Comparison of ENCODE assay signal across 10 mouse cellular contexts in genomic region chr13:43582961-43583360, GRCm38 (mm10). TPM values are rescaled to one million over a fixed set of nuclear protein-coding genes. Genes with fewer than 3 reads are reported as not detected.
DNase-seq lines count a peak whose midpoint lies in the region; ATAC-seq lines count a peak whose summit lies in the region.
"Had no signal": no experiment of that assay in that cellular context is flagged by ENCODE, and none has a peak within 500 bp of the region (broad histone marks: within the 10 kb centered on the region; RNA-seq: fewer than 3 reads in every experiment).

No protein-coding gene starts in this region.

- peak; percentile 30 for DNase-seq in neural tube, embryonic 11.5 days (ENCODE audit: low spot score)
- no peak for DNase-seq in neural tube, embryonic 10.5 days (ENCODE audit: extremely low spot score, low spot score)
- no peak for DNase-seq in forebrain, embryonic 11.5 days (ENCODE audit: low spot score)
- no peak for DNase-seq in limb, embryonic 10.5 days (ENCODE audit: low spot score)
- no peak for DNase-seq in Muller cell, postnatal 12 days (ENCODE audit: inconsistent ontology term)
- no peak for DNase-seq in left cerebral cortex, adult 18-20 months (ENCODE audit: low spot score in 2 of 2)
- DNase-seq in gastrocnemius, postnatal 25 days: no peak
- DNase-seq: gastrocnemius, adult 2 months had no signal

- H3K9me3 ChIP-seq in neural tube, embryonic 11.5 days (ENCODE audit: control insufficient read depth, low read length): no peaks in the 10 kb centered on the region
- H3K9me3 ChIP-seq in forebrain, embryonic 11.5 days (ENCODE audit: control insufficient read depth, low read length): no peaks in the 10 kb centered on the region
- H3K9me3 ChIP-seq in limb, embryonic 10.5 days (replicated peaks): no peaks in the 10 kb centered on the region

- H3K4me1 ChIP-seq in neural tube, embryonic 11.5 days (ENCODE audit: control insufficient read depth, insufficient read depth, low read length): no peaks in the 10 kb centered on the region
- no peaks in the 10 kb centered on the region; the same call in 1 of the 2 replicates for H3K4me1 ChIP-seq in forebrain, embryonic 11.5 days (replicated peaks; ENCODE audit: control insufficient read depth, insufficient read depth, low read length)
- H3K4me1 ChIP-seq in limb, embryonic 10.5 days: peaks cover 17% of the 10 kb centered on the region

- H3K36me3 ChIP-seq in neural tube, embryonic 11.5 days (ENCODE audit: control insufficient read depth, insufficient read depth, low read length): no peaks in the 10 kb centered on the region
- no peaks in the 10 kb centered on the region for H3K36me3 ChIP-seq in forebrain, embryonic 11.5 days (ENCODE audit: control insufficient read depth, insufficient read depth, low read length)
- no peaks in the 10 kb centered on the region for H3K36me3 ChIP-seq in limb, embryonic 10.5 days

- H3K27ac ChIP-seq in neural tube, embryonic 11.5 days (ENCODE audit: low read depth, low read length): no peak overlapping the region
- H3K27ac ChIP-seq in forebrain, embryonic 11.5 days (ENCODE audit: low read depth, low read length): no peak overlapping the region
- H3K27ac ChIP-seq in limb, embryonic 10.5 days: peak overlapping the region; percentile 40; the same call in 1 of the 2 replicates
- H3K27ac ChIP-seq: gastrocnemius, adult 2 months; kidney, postnatal 0 days; liver, embryonic 14.5 days had no signal

- peak overlapping the region; percentile 14; the same call in 1 of the 2 replicates for H3K4me2 ChIP-seq in neural tube, embryonic 11.5 days (ENCODE audit: low read depth)
- H3K4me2 ChIP-seq in forebrain, embryonic 11.5 days (ENCODE audit: low read depth, low read length, severe bottlenecking): 0 out of 2 replicates have a peak overlapping the region, but pooled peaks have one; percentile 13

- whole genome bisulfite sequencing in neural tube, embryonic 11.5 days: 38% methylated on average over 16 of the region's 16 CpGs
- WGBS in forebrain, embryonic 11.5 days: 37% methylated on average over 16 of the region's 16 CpGs
- 45% methylated on average over 16 of the region's 16 CpGs for WGBS in limb, embryonic 10.5 days

- no peak overlapping the region for H3K9ac ChIP-seq in neural tube, embryonic 11.5 days (ENCODE audit: low read length)
- H3K9ac ChIP-seq in forebrain, embryonic 11.5 days (ENCODE audit: low read length): peak overlapping the region; percentile 33; the same call in 1 of the 2 replicates
- H3K9ac ChIP-seq: liver, embryonic 14.5 days had no signal

- ATAC-seq in neural tube, embryonic 11.5 days (ENCODE audit: insufficient read depth, low FRiP score, low TSS enrichment): no peak
- ATAC-seq in forebrain, embryonic 11.5 days (replicated peaks; ENCODE audit: low FRiP score): no peak

- H3K4me3 ChIP-seq in neural tube, embryonic 11.5 days (ENCODE audit: low read depth, low read length): no peak overlapping the region
- H3K4me3 ChIP-seq in forebrain, embryonic 11.5 days (ENCODE audit: low read depth, low read length): no peak overlapping the region
- 0 out of 2 replicates have a peak overlapping the region, but pooled peaks have one; percentile 15 for H3K4me3 ChIP-seq in limb, embryonic 10.5 days
- H3K4me3 ChIP-seq: gastrocnemius, adult 2 months had no signal

- H3K27me3 ChIP-seq in neural tube, embryonic 11.5 days (ENCODE audit: control insufficient read depth, insufficient read depth, low read length): no peaks in the 10 kb centered on the region
- no peaks in the 10 kb centered on the region for H3K27me3 ChIP-seq in forebrain, embryonic 11.5 days (ENCODE audit: control insufficient read depth, insufficient read depth, low read length)
- H3K27me3 ChIP-seq in limb, embryonic 10.5 days (ENCODE audit: low read depth, poor library complexity, severe bottlenecking): no peaks in the 10 kb centered on the region

RNA-seq across cellular contexts. Expression of gene Mcur1, which starts 23.0 kb away (rescaled TPM):
- polyA plus RNA-seq in neural tube, embryonic 11.5 days (2014; fragmentation: Nextera tagmentation; extraction: Ambion mirVana): 10.5 and 14.7 TPM in 2 replicates
- 12.2 and 12.9 TPM in 2 replicates for polyA plus RNA-seq in forebrain, embryonic 11.5 days (2014; fragmentation: Nextera tagmentation; extraction: Ambion mirVana)
- 10.6 and 12.1 TPM in 2 replicates for polyA plus RNA-seq in limb, embryonic 10.5 days (2016; fragmentation: Nextera tagmentation; extraction: Ambion mirVana)
- 10 to 100 TPM; 17.1 to 17.9 TPM for total RNA-seq in left cerebral cortex, adult 18-20 months (2021)
- 10 to 100 TPM; 26.5 to 28.7 TPM for total RNA-seq in gastrocnemius, postnatal 25 days (2021)

RNA-seq across cellular contexts. Expression of gene Rnf182, which starts 32.5 kb away (rescaled TPM):
- 5.2 and 6.3 TPM in 2 replicates for polyA plus RNA-seq in neural tube, embryonic 11.5 days (2014; fragmentation: Nextera tagmentation; extraction: Ambion mirVana)
- polyA plus RNA-seq in forebrain, embryonic 11.5 days (2014; fragmentation: Nextera tagmentation; extraction: Ambion mirVana): 10.0 and 13.5 TPM in 2 replicates
- polyA plus RNA-seq in limb, embryonic 10.5 days (2016; fragmentation: Nextera tagmentation; extraction: Ambion mirVana): 3.2 and 5.5 TPM in 2 replicates
- total RNA-seq in left cerebral cortex, adult 18-20 months (2021): 1 to 10 TPM; 8.1 to 9.9 TPM
- total RNA-seq in gastrocnemius, postnatal 25 days (2021): under 1 TPM in 1 of 2 experiments, not detected in 1; 0.11 TPM
